Mouse (Mus musculus): ENCODE data around the gene Zpbp2. TPM values are rescaled to one million over a fixed set of nuclear protein-coding genes. Genes with fewer than 3 reads are reported as not detected.
A peak's percentile ranks its signal among the peaks of the same experiment; 100 is the strongest.

Zpbp2 gene
- total and polyA plus RNA-seq, 3 experiments, result 0.36 to 4.8 (median 3.3) TPM

DNA sequence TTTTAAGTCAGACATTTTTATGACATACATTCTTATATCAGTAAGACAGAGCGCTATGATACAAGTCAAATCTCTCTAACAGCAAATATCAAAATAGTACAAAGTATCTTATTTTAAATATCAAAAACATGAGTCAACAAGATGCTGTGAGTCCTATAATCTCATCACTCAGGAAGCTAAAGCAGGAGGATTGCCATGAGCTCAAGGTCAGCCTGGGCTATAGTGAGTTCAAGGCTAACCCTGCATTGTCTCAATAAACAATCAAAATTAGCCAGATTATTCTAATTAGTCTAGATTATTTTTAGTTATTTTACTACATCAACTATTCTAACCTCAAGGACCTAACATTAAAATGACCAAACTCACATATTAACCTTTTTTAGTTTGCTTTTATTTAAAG, 7.5 kb upstream of the Zpbp2 start:
- TF ChIP-seq GATA1 (IDR thresholded peaks at IDR 0.05; ENCODE audit: borderline replicate concordance, low read length) (no peak), CTCF (IDR thresholded peaks at IDR 0.05; ENCODE audit: low read depth, low read length) (no peak), POLR2AphosphoS5 (IDR thresholded peaks at IDR 0.05; ENCODE audit: insufficient replicate concordance, low read depth, low read length) (no peak), GATA2 (IDR thresholded peaks at IDR 0.05; ENCODE audit: borderline replicate concordance, low read depth, low read length) (no peak), TAL1 (conservative IDR thresholded peaks at IDR 0.05; ENCODE audit: low read depth, low read length) (no peak)

DNA sequence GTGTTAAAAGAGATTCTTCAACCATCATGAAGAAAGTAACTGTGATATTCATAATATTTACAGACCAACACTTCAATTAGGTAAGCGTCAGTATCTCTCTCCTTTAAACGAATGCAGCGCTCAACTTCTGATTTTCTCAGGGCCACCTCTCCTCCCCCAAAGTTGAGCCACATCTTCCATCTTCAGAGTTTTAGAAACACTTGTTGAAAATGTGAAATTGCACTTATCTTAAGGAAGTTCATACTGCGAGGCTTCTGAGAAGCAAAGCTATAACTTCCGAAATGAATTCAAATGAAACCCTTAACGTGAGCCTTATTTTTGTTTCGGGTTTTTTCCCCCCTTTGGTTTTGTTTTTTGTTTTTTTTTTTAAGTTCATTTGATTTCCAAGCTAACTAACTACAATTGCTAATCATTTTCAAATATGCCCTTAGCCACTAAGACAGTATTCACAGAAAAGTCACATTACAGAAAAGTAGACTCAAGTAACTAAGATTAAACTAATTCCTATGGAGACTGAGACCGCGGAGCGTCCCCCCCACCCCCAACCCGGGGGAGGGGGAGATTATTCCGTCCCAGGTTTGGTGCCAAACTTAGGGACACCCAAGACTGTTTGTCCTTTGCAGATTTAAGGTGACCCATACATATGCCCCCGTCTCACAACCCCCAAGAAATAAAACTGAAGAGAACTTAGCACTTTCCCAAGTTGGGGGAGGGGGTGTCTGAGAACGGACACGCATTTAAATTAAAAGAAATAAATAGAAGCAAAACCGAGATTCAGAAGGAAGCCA, 5.8 kb upstream of the Zpbp2 start:
- H3K9me3 ChIP-seq (replicated peaks), result 0 out of 2 replicates have a peak, but pooled peaks cover 6% of the 10 kb centered on the region
- H3K27me3 ChIP-seq (ENCODE audit: insufficient read depth, low read length), result peaks cover 42% of the 10 kb centered on the region
- H3K36me3 ChIP-seq (replicated peaks), result no peaks in the 10 kb centered on the region
- peaks cover 7% of the 10 kb centered on the region for H3K4me1 ChIP-seq (ENCODE audit: insufficient read depth, low read depth, low read length)
- ATAC-seq (ENCODE audit: extremely low read depth, insufficient number of reproducible peaks, low FRiP score, poor library complexity, severe bottlenecking), result no peak
- DNase-seq (ENCODE audit: low spot score), result no peak
- no peak for TF ChIP-seq CTCF (IDR thresholded peaks at IDR 0.05; ENCODE audit: low read depth, low read length)
- TF ChIP-seq GATA1 (IDR thresholded peaks at IDR 0.05; ENCODE audit: borderline replicate concordance, low read length), result no peak
- no peak for TF ChIP-seq POLR2AphosphoS5 (IDR thresholded peaks at IDR 0.05; ENCODE audit: insufficient replicate concordance, low read depth, low read length)
- H3K4me3 ChIP-seq (ENCODE audit: low read depth, low read length), result peak overlapping the region; percentile 47; the same call in 1 of the 2 replicates

More for the DNA sequence above, 7.5 kb upstream of the Zpbp2 start:
- Histone ChIP-seq H3K27me3 (ENCODE audit: insufficient read depth, low read length) (peaks cover 44% of the 10 kb centered on the region), H3K36me3 (replicated peaks) (no peaks in the 10 kb centered on the region), H3K9me3 (replicated peaks) (0 out of 2 replicates have a peak, but pooled peaks cover 6% of the 10 kb centered on the region), H3K4me1 (ENCODE audit: insufficient read depth, low read depth, low read length) (peaks cover 3% of the 10 kb centered on the region; the same call in 1 of the 2 replicates), H3K4me3 (ENCODE audit: low read depth, low read length) (no peak overlapping the region)
- DNase-seq (ENCODE audit: low spot score) (no peak), ATAC-seq (ENCODE audit: extremely low read depth, insufficient number of reproducible peaks, low FRiP score, poor library complexity, severe bottlenecking) (no peak)

DNA sequence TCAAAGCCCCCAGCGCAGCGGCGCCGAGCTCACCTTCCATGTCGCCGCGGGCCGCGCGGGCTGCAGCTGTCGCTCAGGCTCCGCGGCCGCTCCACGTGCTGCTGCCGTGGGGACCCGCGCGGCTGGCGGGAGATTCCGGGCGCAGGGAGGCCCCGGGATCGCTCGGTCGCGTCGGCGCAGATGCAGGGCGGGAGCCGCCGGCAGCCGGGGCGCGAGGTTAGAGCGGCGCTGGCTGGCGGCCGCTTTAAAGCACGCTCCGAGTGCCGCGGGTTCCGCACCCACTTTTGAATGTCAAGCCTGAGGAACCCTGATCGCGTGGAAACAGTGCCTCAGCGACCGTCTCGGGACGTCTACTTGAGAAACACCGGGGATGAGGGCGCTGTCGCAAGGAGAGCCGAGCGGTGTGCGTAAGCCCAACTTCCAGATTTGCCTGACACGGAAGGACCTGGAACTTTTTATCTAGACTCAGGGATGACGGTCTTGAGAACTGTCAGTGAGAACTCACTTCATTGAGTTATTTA, 5.1 kb upstream of the Zpbp2 start, which contains the start of gene Ikzf3:
Gene Ikzf3 (minus strand): TSS at position 321 of the 521 bp plus-strand sequence.
- DNase-seq (ENCODE audit: low spot score) (no peak), ATAC-seq (ENCODE audit: extremely low read depth, insufficient number of reproducible peaks, low FRiP score, poor library complexity, severe bottlenecking) (no peak)
- peak within 1 kb of the TSS; percentile 47; the same call in 1 of the 2 replicates for H3K4me3 ChIP-seq (ENCODE audit: low read depth, low read length)

DNA sequence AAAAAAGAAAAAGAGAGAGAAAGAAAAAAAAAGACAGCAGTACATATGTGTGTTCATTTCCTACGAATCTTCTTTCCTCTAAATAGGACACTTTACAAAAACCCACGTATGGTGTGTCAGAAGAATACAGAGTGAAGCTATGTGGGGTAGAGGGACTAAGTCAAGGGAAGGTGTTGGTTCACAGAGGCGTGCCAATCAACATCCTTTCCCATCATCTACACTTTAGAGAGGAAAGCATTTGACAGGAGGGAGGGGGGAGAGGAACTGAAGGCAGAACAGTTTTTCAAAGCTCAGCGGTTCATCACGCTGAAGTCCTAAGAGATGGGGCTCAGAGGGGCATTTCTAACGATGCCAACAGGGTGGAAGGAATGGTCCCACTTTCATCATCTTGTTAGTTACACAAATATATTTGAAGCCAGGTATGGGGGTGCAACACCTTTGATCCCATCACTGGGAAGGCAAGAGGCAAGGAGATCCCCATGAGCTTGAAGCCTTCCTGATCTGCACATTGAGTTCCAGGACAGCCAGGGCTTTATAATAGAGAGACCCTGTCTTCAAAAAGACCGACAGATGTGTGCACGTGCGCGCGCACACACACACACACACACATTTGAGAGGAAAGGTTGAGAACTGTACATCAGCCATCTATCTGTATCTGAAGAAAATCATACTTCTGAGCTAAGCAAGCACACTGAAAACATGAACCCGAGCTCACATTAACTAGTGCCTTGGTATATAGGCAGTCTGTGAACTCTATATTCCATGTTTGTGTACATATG, 4.2 kb upstream of the Zpbp2 start:
- Histone ChIP-seq H3K36me3 (replicated peaks) (no peaks in the 10 kb centered on the region), H3K4me3 (ENCODE audit: low read depth, low read length) (no peak overlapping the region), H3K27me3 (ENCODE audit: insufficient read depth, low read length) (peaks cover 38% of the 10 kb centered on the region), H3K4me1 (ENCODE audit: insufficient read depth, low read depth, low read length) (peaks cover 21% of the 10 kb centered on the region), H3K9me3 (replicated peaks) (0 out of 2 replicates have a peak, but pooled peaks cover 4% of the 10 kb centered on the region)
- TF ChIP-seq POLR2AphosphoS5 (IDR thresholded peaks at IDR 0.05; ENCODE audit: insufficient replicate concordance, low read depth, low read length) (no peak), TAL1 (conservative IDR thresholded peaks at IDR 0.05; ENCODE audit: low read depth, low read length) (no peak), GATA1 (IDR thresholded peaks at IDR 0.05; ENCODE audit: borderline replicate concordance, low read length) (no peak)
- ATAC-seq (ENCODE audit: extremely low read depth, insufficient number of reproducible peaks, low FRiP score, poor library complexity, severe bottlenecking) (no peak), DNase-seq (ENCODE audit: low spot score) (no peak)

More for the DNA sequence above, 5.1 kb upstream of the Zpbp2 start, which contains the start of gene Ikzf3:
- no peak for TF ChIP-seq POLR2AphosphoS5 (IDR thresholded peaks at IDR 0.05; ENCODE audit: insufficient replicate concordance, low read depth, low read length)
- no peak for TF ChIP-seq TAL1 (conservative IDR thresholded peaks at IDR 0.05; ENCODE audit: low read depth, low read length)
- no peak for TF ChIP-seq GATA1 (IDR thresholded peaks at IDR 0.05; ENCODE audit: borderline replicate concordance, low read length)
- TF ChIP-seq CTCF (IDR thresholded peaks at IDR 0.05; ENCODE audit: low read depth, low read length), result no peak
- TF ChIP-seq GATA2 (IDR thresholded peaks at IDR 0.05; ENCODE audit: borderline replicate concordance, low read depth, low read length), result no peak
- Histone ChIP-seq H3K27me3 (ENCODE audit: insufficient read depth, low read length) (peaks cover 42% of the 10 kb centered on the region), H3K4me1 (ENCODE audit: insufficient read depth, low read depth, low read length) (peaks cover 13% of the 10 kb centered on the region), H3K9me3 (replicated peaks) (0 out of 2 replicates have a peak, but pooled peaks cover 4% of the 10 kb centered on the region), H3K36me3 (replicated peaks) (no peaks in the 10 kb centered on the region)

DNA sequence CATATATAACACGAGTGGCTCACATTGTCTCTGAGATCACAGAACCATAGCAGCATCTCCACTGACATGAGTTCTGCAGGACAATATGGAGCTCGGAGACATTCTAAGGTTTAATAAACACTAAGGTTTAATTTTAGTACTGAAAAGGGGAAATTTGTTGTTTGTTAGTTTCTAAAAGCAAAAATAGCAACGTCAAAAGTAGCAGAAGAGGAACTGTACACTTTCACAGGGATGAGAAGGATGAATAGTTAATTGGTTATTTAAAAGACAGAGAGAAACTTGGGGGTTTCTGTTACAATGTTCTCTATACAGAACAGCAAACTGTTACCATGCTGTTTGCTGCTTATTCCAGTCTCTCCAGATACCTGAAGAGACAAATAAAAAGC, 3.6 kb upstream of the Zpbp2 start:
- H3K4me1 ChIP-seq (ENCODE audit: insufficient read depth, low read depth, low read length), result peaks cover 27% of the 10 kb centered on the region
- H3K4me3 ChIP-seq (ENCODE audit: low read depth, low read length), result no peak overlapping the region
- no peaks in the 10 kb centered on the region for H3K36me3 ChIP-seq (replicated peaks)
- no peak for DNase-seq (ENCODE audit: low spot score)
- TF ChIP-seq POLR2AphosphoS5 (IDR thresholded peaks at IDR 0.05; ENCODE audit: insufficient replicate concordance, low read depth, low read length) (no peak), TAL1 (conservative IDR thresholded peaks at IDR 0.05; ENCODE audit: low read depth, low read length) (no peak), GATA2 (IDR thresholded peaks at IDR 0.05; ENCODE audit: borderline replicate concordance, low read depth, low read length) (no peak)
- ATAC-seq (ENCODE audit: extremely low read depth, insufficient number of reproducible peaks, low FRiP score, poor library complexity, severe bottlenecking), result no peak
- H3K27me3 ChIP-seq (ENCODE audit: insufficient read depth, low read length), result peaks cover 35% of the 10 kb centered on the region
- 0 out of 2 replicates have a peak, but pooled peaks cover 4% of the 10 kb centered on the region for H3K9me3 ChIP-seq (replicated peaks)

DNA sequence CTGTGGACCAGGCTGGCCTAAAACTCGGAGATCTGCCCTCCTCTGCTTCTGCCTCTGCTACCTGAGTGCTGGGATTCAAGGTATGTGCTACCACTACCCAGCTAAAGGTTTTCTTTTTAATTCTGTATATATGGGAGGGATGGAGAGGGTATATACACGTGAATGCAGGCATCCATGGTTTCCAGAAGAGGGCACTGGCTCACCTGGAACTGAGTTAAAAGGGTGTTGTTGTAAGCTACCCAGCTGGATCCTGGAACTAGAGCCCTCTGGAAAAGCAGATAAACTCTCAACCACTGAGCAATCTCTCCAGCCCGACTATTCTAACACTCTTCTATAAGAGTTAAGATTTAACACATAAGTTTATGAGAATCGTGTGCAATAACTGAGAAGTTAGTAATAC, 1.5 kb upstream of the Zpbp2 start:
- no peak for DNase-seq (ENCODE audit: low spot score)
- Histone ChIP-seq H3K27me3 (ENCODE audit: insufficient read depth, low read length) (peaks cover 29% of the 10 kb centered on the region), H3K4me1 (ENCODE audit: insufficient read depth, low read depth, low read length) (peaks cover 27% of the 10 kb centered on the region), H3K9me3 (replicated peaks) (peaks cover 4% of the 10 kb centered on the region; the same call in 1 of the 2 replicates), H3K4me3 (ENCODE audit: low read depth, low read length) (no peak overlapping the region), H3K36me3 (replicated peaks) (no peaks in the 10 kb centered on the region)
- TF ChIP-seq GATA2 (IDR thresholded peaks at IDR 0.05; ENCODE audit: borderline replicate concordance, low read depth, low read length) (no peak), GATA1 (IDR thresholded peaks at IDR 0.05; ENCODE audit: borderline replicate concordance, low read length) (no peak), POLR2AphosphoS5 (IDR thresholded peaks at IDR 0.05; ENCODE audit: insufficient replicate concordance, low read depth, low read length) (no peak), TAL1 (conservative IDR thresholded peaks at IDR 0.05; ENCODE audit: low read depth, low read length) (no peak), CTCF (IDR thresholded peaks at IDR 0.05; ENCODE audit: low read depth, low read length) (no peak)
- ATAC-seq (ENCODE audit: extremely low read depth, insufficient number of reproducible peaks, low FRiP score, poor library complexity, severe bottlenecking), result no peak

Data from G1E (cell line).